Mouse (Mus musculus) heart, embryonic 11.5 days (tissue): ENCODE results near the gene Ranbp2. TPM values are rescaled to one million over a fixed set of nuclear protein-coding genes. Genes with fewer than 3 reads are reported as not detected.

Experiments
- ATAC-seq: fragments of 200-750 bp; cut with Nextera tagmentation; replicated peaks from 2 replicates; pipeline ENCODE4 v1.8.0; 2017; ENCODE audit warnings: moderate library complexity; ENCODE audit not compliant: insufficient number of reproducible peaks, low FRiP score, low TSS enrichment
- H3K27ac ChIP-seq: fragments of 300-500 bp; sonication (generic); 2 replicates; pipeline ENCODE4 v1.5.1; 2014; ENCODE audit warnings: mild to moderate bottlenecking, low read depth, low read length
- H3K27me3 ChIP-seq: fragments of 300-500 bp; sonication (generic); 2 replicates; pipeline ENCODE4 v1.6.1; 2014; ENCODE audit warnings: mild to moderate bottlenecking, low read length, mixed read lengths; ENCODE audit not compliant: control insufficient read depth, insufficient read depth
- H3K36me3 ChIP-seq: fragments of 300-500 bp; sonication (generic); 2 replicates; pipeline ENCODE4 v1.6.1; 2014; ENCODE audit warnings: mild to moderate bottlenecking, low read length, moderate library complexity, mixed read lengths; ENCODE audit not compliant: control insufficient read depth, insufficient read depth
- H3K4me1 ChIP-seq: fragments of 300-500 bp; sonication (generic); 2 replicates; pipeline ENCODE4 v1.6.1; 2014; ENCODE audit warnings: low read length; ENCODE audit not compliant: control insufficient read depth, insufficient read depth
- H3K4me2 ChIP-seq: fragments of 300-500 bp; sonication (generic); 2 replicates; pipeline ENCODE4 v1.6.1; 2014; ENCODE audit warnings: mild to moderate bottlenecking, moderate library complexity
- H3K4me3 ChIP-seq: fragments of 300-500 bp; sonication (generic); 2 replicates; pipeline ENCODE4 v1.5.1; 2014; ENCODE audit warnings: low read depth, low read length
- H3K9ac ChIP-seq: fragments of 300-500 bp; sonication (generic); 2 replicates; pipeline ENCODE4 v1.6.1; 2014; ENCODE audit warnings: mild to moderate bottlenecking, low read depth, low read length, moderate library complexity
- H3K9me3 ChIP-seq: fragments of 300-500 bp; sonication (generic); replicated peaks from 2 replicates; pipeline ENCODE4 v1.6.1; 2016; ENCODE audit warnings: low read length; ENCODE audit not compliant: control insufficient read depth
- WGBS: fragments of 180-500 bp; shearing (Covaris S2); extraction: QIAGEN DNeasy Blood & Tissue Kit; methylation state at CpG from one replicate; pipeline ENCODE4 v1.1.7; 2014; ENCODE audit not compliant: insufficient replicate concordance; 5-methylcytosine and 5-hydroxymethylcytosine counted together
- polyA plus RNA-seq: library from polyadenylated mRNA; unstranded; fragments of >200 nt; fragmentation: Nextera tagmentation; extraction: Ambion mirVana; gene quantifications from 2 replicates; pipeline ENCODE4 v1.2.1, GENCODE M21; 2014

The Ranbp2 gene
- polyA plus RNA-seq, 1 experiment from 2014 or later = 35.5 TPM

DNA sequence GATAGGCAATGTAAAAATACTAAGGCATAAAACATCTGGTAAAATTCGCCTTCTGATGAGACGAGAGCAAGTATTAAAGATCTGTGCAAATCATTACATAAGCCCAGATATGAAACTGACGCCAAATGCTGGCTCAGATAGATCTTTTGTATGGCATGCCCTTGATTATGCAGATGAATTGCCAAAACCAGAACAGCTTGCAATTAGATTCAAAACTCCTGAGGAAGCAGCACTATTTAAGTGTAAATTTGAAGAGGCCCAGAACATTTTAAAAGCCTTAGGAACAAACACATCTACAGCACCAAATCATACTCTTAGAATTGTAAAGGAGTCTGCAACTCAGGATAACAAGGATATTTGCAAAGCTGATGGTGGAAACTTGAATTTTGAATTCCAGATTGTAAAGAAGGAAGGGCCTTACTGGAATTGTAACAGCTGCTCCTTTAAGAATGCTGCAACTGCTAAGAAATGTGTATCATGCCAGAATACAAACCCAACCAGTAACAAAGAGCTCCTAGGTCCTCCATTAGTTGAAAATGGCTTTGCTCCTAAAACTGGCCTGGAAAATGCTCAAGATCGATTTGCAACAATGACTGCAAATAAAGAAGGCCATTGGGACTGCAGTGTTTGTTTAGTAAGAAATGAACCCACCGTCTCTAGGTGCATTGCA is 30.5 kb downstream of the Ranbp2 start:
- Histone ChIP-seq H3K9me3 (no peaks in the 10 kb centered on the region), H3K4me2 (no peak overlapping the region), H3K27ac (no peak overlapping the region), H3K4me3 (no peak overlapping the region), H3K27me3 (no peaks in the 10 kb centered on the region), H3K36me3 (peaks cover 24% of the 10 kb centered on the region), H3K9ac (no peak overlapping the region), H3K4me1 (no peaks in the 10 kb centered on the region)
- WGBS = 92% methylated on average over 5 of the region's 5 CpGs
- no peak for ATAC-seq

- H3K27ac ChIP-seq = no peak overlapping the region
- no peaks in the 10 kb centered on the region for H3K4me1 ChIP-seq
- H3K36me3 ChIP-seq = peaks cover 27% of the 10 kb centered on the region
- 95% methylated on average over 2 of the region's 2 CpGs for WGBS
- no peaks in the 10 kb centered on the region for H3K27me3 ChIP-seq
- H3K9me3 ChIP-seq = no peaks in the 10 kb centered on the region
- H3K4me2 ChIP-seq = no peak overlapping the region
- no peak for ATAC-seq
- H3K4me3 ChIP-seq = no peak overlapping the region
- H3K9ac ChIP-seq = no peak overlapping the region
Observed at GRCm38 (mm10) chr10:58478071-58478578, 31.4 kb downstream of the Ranbp2 start.

- Histone ChIP-seq H3K4me3 (no peak overlapping the region), H3K36me3 (peaks cover 37% of the 10 kb centered on the region), H3K9ac (no peak overlapping the region), H3K27me3 (no peaks in the 10 kb centered on the region), H3K9me3 (no peaks in the 10 kb centered on the region), H3K27ac (no peak overlapping the region), H3K4me2 (no peak overlapping the region), H3K4me1 (no peaks in the 10 kb centered on the region)
- 91% methylated on average over 4 of the region's 4 CpGs for WGBS
- no peak for ATAC-seq
Observed at GRCm38 (mm10) chr10:58479954-58480490, 33.3 kb downstream of the Ranbp2 start.

DNA sequence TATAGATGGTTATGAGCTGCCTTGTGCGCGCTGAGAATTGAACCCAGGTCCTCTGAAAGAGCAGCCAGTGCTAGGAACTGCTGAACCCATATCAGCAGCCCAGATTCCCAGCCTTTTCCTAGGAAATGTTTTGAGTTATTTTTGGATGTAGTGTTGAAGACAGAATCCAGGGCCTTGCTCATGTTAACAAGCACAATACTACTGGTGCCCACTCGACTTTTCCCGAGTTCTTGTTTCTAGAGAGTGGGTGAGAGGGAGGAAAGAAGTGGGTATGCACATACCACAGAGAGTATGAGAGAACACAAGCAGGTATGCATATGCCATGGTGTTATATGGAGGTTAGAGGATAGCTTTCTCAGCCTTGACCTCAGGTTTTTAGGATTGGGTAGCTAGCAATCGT is 44.3 kb downstream of the Ranbp2 start:
- no peaks in the 10 kb centered on the region for H3K4me1 ChIP-seq
- H3K27me3 ChIP-seq = no peaks in the 10 kb centered on the region
- H3K4me2 ChIP-seq = no peak overlapping the region
- H3K4me3 ChIP-seq = no peak overlapping the region
- no peaks in the 10 kb centered on the region for H3K9me3 ChIP-seq
- ATAC-seq = no peak
- H3K27ac ChIP-seq = no peak overlapping the region
- 79% methylated on average over 5 of the region's 5 CpGs for WGBS
- no peak overlapping the region for H3K9ac ChIP-seq
- peaks cover 22% of the 10 kb centered on the region for H3K36me3 ChIP-seq

- H3K36me3 ChIP-seq = peaks cover 22% of the 10 kb centered on the region
- no peak for ATAC-seq
Observed at GRCm38 (mm10) chr10:58495637-58496036, 48.9 kb downstream of the Ranbp2 start.

DNA sequence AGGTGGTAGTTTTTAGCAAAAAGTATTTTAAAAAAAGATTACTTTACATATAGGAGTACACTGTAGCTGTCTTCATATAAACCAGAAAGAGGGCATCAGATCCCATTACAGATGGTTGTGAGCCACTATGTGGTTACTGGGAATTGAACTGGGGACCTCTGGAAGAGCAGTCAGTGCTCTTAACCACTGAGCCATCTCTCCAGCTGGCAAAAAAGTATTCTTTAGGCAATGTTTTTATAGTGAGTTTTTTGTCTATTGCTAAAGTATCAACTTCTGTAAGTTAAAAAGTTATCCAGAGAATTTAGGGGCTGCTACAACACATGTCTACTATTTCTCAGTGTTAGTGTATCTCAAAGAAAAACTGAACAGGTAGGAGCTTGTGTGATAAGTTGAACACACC is 50.0 kb downstream of the Ranbp2 start:
- Histone ChIP-seq H3K9me3 (no peaks in the 10 kb centered on the region), H3K4me2 (peak overlapping the region; percentile 76), H3K27me3 (no peaks in the 10 kb centered on the region), H3K9ac (no peak overlapping the region), H3K36me3 (peaks cover 16% of the 10 kb centered on the region), H3K27ac (no peak overlapping the region), H3K4me3 (peak overlapping the region; percentile 82), H3K4me1 (peaks cover 7% of the 10 kb centered on the region; the same call in 1 of the 2 replicates)
- no peak for ATAC-seq

More at GRCm38 (mm10) chr10:58495637-58496036, 48.9 kb downstream of the Ranbp2 start:
- H3K27me3 ChIP-seq = no peaks in the 10 kb centered on the region
- H3K4me1 ChIP-seq = peaks cover 7% of the 10 kb centered on the region; the same call in 1 of the 2 replicates
- H3K9me3 ChIP-seq = no peaks in the 10 kb centered on the region
- H3K4me2 ChIP-seq = no peak overlapping the region
- H3K9ac ChIP-seq = no peak overlapping the region
- H3K4me3 ChIP-seq = no peak overlapping the region
- 82% methylated on average over 2 of the region's 2 CpGs for WGBS
- H3K27ac ChIP-seq = no peak overlapping the region

DNA sequence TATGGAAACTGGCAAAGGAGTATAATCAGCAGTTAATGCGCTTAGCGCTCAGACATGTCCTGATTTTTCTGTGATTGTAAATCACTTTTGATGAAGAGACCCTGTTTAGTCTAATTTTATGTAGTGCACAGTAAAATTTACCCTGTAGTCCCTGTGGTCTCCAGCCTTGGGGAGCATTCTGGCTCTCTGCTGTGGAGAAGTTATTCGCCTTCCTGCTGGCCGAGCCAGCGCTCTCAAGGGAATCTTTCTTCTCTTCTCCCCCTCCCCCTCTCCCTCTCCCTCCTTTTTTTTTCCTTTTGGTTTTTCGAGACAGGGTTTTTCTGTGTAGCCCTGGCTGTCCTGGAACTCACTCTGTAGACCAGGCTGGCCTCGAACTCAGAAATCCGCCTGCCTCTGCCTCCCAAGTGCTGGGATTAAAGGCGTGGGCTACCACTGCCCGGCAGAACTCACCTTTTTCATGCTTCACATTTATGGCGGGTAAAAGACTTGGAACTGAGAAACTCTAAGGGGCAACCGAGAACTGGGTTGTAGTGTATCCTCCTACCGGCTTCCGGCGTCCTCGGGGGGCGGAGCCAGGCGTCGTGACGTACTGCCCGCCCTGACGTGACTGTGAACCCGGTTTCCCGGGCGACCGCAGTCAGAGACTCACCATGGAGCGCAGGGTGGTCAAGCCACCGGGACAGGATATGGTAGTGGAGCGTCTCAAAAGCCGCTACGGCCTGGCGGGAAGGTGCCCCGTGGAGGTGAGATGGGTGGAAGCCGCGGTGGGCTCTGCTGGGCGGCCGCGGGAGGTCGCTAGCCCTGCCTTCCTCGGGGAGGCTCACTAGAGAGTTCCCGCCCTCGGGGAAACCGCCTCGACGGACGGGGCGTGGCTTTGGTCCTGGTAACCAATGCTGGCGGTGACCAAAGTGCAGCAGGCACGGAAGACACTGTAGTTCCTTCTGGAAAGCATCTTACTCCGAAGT is 50.9 kb downstream of the Ranbp2 start, which contains the start of gene Ccdc138:
Ccdc138 (plus strand) TSS at position 629 of the 965 bp plus-strand sequence.
- peaks cover 7% of the 10 kb centered on the region; the same call in 1 of the 2 replicates for H3K4me1 ChIP-seq
- peak within 1 kb of the TSS; percentile 90 for H3K27ac ChIP-seq
- peak within 1 kb of the TSS; percentile 77 for H3K9ac ChIP-seq
- H3K36me3 ChIP-seq = peaks cover 14% of the 10 kb centered on the region
- peak within 1 kb of the TSS; percentile 76 for H3K4me2 ChIP-seq
- 1% methylated on average over 50 of the region's 50 CpGs for WGBS
- peak; percentile 97 for ATAC-seq
- no peaks in the 10 kb centered on the region for H3K9me3 ChIP-seq
- H3K27me3 ChIP-seq = no peaks in the 10 kb centered on the region
- peak within 1 kb of the TSS; percentile 82 for H3K4me3 ChIP-seq

DNA sequence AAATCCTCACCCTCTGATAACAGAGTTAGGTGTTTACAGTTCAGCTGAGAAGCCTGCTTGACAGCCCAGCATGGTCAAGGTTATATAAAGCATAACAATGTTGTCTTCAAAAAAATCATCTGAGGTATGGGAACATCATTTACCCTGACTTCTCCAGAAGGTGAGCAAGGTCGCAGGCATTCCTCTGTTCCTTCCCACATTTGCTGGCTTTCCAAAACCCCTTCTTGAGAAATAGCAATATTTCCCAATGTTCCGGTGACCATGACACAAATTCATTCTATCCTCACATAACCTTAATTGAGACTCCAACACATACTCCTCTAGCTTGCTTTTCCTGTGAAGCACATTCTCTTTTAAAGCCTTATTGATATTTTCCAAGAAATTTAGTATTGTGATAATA is 51.8 kb downstream of the Ranbp2 start:
- peaks cover 7% of the 10 kb centered on the region; the same call in 1 of the 2 replicates for H3K4me1 ChIP-seq
- WGBS = 56% methylated on average over 2 of the region's 2 CpGs

More for the DNA sequence above, 51.8 kb downstream of the Ranbp2 start:
- Histone ChIP-seq H3K9ac (no peak overlapping the region; the same call in 1 of the 2 replicates), H3K36me3 (peaks cover 9% of the 10 kb centered on the region), H3K4me2 (peak overlapping the region; percentile 76), H3K27ac (0 out of 2 replicates have a peak overlapping the region, but pooled peaks have one; percentile 90), H3K9me3 (no peaks in the 10 kb centered on the region), H3K4me3 (peak overlapping the region; percentile 82), H3K27me3 (no peaks in the 10 kb centered on the region)
- no peak for ATAC-seq
